Mouse (Mus musculus): ENCODE data around the gene Llcfc1.

Gene Llcfc1

DNA sequence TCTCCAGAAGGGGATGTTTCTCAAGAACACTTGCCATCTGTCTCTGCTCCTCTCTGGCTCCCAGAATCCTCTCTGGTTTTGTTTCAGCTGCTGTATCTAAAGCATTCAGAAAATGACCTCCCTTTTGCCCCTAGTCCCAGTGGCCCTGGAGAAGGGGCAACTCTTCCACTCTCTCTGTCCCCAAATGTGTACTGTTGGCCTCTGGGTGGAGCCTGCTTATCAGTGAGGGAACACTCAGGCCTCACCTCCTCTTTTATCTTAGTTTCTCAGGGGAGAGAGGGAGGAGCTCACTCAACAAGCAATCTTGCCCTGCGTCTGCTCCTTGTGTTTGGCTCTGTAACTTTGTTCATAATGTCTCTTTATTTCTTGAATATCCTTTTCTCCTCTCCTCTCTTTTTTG, 19.9 kb downstream of the Llcfc1 start, which contains the start of gene Kel:
Gene Kel, minus strand, starts transcription at position 217 of the 400 bp plus-strand sequence.
- DNase-seq (ENCODE audit: low spot score): peak; percentile 67

DNA sequence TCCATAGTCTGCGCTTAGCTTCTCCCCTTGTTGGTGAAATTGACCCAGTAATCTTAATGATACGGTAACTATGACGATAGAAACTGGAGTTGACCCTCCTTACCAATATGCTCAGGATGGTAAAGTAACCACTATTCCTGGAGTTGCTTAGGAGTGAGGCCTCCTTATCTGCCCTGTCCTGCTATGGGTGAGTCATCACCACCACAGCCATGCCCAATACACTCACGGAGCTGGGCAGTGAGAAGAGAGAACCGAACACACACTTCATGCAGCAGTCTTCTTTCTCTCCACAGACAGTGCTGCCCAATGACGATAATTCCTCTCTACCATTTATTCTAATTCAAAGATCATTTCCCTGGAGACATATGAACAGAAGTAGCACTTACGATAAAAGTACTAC, 22.0 kb downstream of the Llcfc1 start:
- peak; percentile 42 for DNase-seq (ENCODE audit: low spot score)

DNA sequence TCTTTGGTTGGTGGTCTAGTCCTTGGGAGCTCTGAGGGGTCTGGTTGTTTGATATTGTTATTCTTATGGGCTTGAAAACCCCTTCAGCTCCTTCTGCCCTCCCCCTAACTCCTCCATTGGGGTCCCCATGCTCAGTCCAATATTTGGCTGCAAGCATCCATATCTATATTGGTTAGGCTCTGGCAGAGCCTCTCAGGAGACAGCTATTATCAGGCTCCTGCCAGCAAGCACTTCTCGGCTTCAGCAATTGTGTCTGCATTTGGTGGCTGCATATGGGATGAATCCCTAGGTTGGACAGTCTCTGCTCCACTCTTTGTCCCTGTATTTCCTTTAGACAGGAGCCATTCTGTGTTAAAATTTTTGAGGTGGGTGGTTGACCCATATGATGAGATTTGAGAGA, 26.1 kb downstream of the Llcfc1 start:
- DNase-seq (ENCODE audit: low spot score): no peak

DNA sequence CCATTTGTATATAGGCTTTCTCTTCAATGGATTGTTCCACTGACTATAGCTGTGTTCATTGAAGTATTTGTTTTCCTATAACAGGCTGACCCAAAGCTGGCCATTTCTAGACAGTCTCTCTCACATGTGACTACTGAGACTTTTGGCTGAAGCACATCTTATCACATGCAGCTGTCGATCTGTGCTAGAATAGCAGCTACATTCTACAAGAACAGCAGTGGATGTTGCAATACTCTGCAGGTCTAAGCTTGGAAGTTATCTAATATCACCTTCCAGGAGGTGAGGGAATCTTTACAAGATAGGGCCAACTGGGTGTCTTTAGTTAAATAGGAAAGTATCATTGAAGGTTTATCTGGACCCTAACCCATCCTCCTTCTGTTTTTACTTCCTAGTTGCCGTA, 37.2 kb downstream of the Llcfc1 start:
- DNase-seq (ENCODE audit: low spot score): no peak

DNA sequence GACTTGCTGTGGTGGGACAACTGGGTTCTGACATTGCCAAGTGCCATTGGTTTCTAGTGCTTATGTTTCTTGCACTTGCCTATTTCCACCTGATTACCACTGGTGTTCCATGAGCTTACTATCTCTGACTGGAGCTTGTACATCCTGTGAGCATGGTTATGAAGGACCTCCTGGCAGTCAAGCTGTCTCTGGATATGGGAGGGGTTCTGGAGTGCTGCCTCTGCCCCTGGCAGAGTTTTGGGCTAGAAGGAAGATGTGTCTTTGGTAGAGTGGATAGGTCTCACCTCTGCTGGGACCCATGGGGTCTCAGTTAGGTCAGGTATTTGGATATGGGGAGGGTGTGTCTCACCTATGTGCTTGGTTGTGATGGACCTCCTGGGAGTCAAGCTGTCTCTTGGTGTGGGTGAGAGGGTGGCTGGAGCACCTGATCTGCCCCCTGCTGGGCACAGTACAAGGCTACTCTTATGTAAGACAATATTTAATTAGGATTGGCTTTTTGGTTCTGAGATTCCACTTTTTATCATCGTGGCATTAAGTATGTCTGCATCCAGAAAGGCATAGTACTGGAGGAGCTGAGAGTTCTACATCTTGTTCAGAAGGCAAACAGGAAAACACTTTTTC, 43.9 kb downstream of the Llcfc1 start:
- no peak for DNase-seq (ENCODE audit: low spot score)

DNA sequence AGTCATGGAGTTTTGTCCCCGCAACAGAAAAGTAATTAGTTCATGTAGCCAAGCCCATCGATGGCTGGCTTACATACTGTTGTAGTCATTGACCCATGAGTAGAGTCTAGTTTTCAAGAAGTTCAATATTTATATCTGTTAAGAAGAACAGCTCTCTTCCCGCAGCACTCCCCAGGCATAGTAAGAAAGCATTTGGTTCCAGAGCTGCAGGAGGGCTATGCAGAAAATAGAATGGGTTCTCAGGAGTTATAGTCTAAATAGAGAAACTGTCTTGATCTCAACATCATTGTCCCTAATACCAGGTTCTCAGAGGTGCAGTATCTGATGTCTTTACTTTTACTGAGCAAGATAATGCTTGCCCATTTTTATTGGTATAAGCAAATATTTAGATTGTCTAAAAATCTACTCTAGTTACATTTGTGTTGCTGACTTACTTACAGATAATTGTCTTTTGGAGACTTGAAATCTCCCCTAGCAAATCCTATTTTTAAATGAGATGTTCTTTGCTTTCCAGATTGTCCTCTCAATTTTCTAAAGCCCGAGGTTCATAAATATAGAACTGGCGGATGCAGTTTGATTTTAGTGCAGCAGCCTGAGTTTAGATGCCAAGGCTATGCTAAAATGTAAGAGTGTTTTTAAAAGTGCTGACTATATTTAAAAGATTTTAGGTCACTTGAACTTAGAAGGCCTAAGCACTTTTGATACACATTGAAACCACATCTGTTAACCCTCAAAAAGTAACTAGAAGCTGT, 50.7 kb downstream of the Llcfc1 start:
- no peak for DNase-seq (ENCODE audit: low spot score)

All from spleen, adult 12 weeks (tissue).